Mouse (Mus musculus): ENCODE results near the gene Ankdd1a.

- TF ChIP-seq CTCF (IDR thresholded peaks at IDR 0.05; ENCODE audit: insufficient read depth, low read depth, low read length) (no peak), POLR2A (IDR thresholded peaks at IDR 0.05; ENCODE audit: insufficient read depth, low read depth, low read length) (no peak)
These were observed 7.5 kb downstream of the Ankdd1a start for GRCm38 (mm10) chr9:65512520-65512919.
